ENCODE assay signal across 22 mouse cellular contexts in genomic region chr4:32828385-32829077, GRCm38 (mm10). TPM values are rescaled to one million over a fixed set of nuclear protein-coding genes. Genes with fewer than 3 reads are reported as not detected.
DNase-seq lines count a peak whose midpoint lies in the region; ATAC-seq and TF ChIP-seq lines count a peak whose summit lies in the region.
"Had no signal": no experiment of that assay in that cellular context is flagged by ENCODE, and none has a peak within 500 bp of the region (broad histone marks: within the 10 kb centered on the region; RNA-seq: fewer than 3 reads in every experiment).

No protein-coding gene starts in this region.

- no peak for TF ChIP-seq EP300 in lung, postnatal 0 days (IDR thresholded peaks at IDR 0.05)

- 0 out of 2 replicates have a peak, but pooled peaks have one; percentile 22 for ATAC-seq in limb, embryonic 15.5 days (ENCODE audit: insufficient number of reproducible peaks, low FRiP score, low TSS enrichment, low read depth)
- peak; percentile 82 for ATAC-seq in liver, embryonic 11.5 days (replicated peaks; ENCODE audit: low FRiP score)
- ATAC-seq in liver, embryonic 15.5 days (ENCODE audit: insufficient read depth) = peak; percentile 79
- no peak for ATAC-seq in lung, postnatal 0 days
- ATAC-seq: activated CD4-positive, CD25-positive, alpha-beta regulatory T cell, adult 4 months; forebrain, postnatal 0 days; hindbrain, postnatal 0 days; Patski had no signal

- H3K9ac ChIP-seq in limb, embryonic 15.5 days = no peak overlapping the region
- no peak overlapping the region for H3K9ac ChIP-seq in liver, embryonic 11.5 days (ENCODE audit: low read depth, low read length)
- no peak overlapping the region for H3K9ac ChIP-seq in liver, embryonic 15.5 days
- H3K9ac ChIP-seq in lung, postnatal 0 days (replicated peaks; ENCODE audit: low read depth) = no peak overlapping the region
- H3K9ac ChIP-seq: embryonic facial prominence, embryonic 15.5 days; forebrain, embryonic 12.5 days; forebrain, postnatal 0 days; heart, embryonic 13.5 days; hindbrain, embryonic 12.5 days had no signal

- H3K27ac ChIP-seq in limb, embryonic 15.5 days = no peak overlapping the region
- no peak overlapping the region for H3K27ac ChIP-seq in limb, embryonic 10.5 days
- no peak overlapping the region for H3K27ac ChIP-seq in liver, embryonic 11.5 days (ENCODE audit: low read depth, low read length)
- 0 out of 2 replicates have a peak overlapping the region, but pooled peaks have one; percentile 33 for H3K27ac ChIP-seq in liver, embryonic 15.5 days (replicated peaks)
- no peak overlapping the region for H3K27ac ChIP-seq in lung, postnatal 0 days (ENCODE audit: low read length)
- H3K27ac ChIP-seq: embryonic facial prominence, embryonic 15.5 days; forebrain, embryonic 12.5 days; heart, embryonic 13.5 days; hindbrain, embryonic 12.5 days; hindbrain, postnatal 0 days had no signal

- H3K4me2 ChIP-seq in limb, embryonic 15.5 days = no peak overlapping the region
- H3K4me2 ChIP-seq in liver, embryonic 11.5 days = peak overlapping the region; percentile 47
- H3K4me2 ChIP-seq in liver, embryonic 15.5 days = peak overlapping the region; percentile 46
- no peak overlapping the region for H3K4me2 ChIP-seq in lung, postnatal 0 days (replicated peaks; ENCODE audit: low read depth, low read length)
- H3K4me2 ChIP-seq: embryonic facial prominence, embryonic 15.5 days; forebrain, embryonic 12.5 days; heart, embryonic 13.5 days; hindbrain, embryonic 12.5 days had no signal

- no peaks in the 10 kb centered on the region for H3K36me3 ChIP-seq in limb, embryonic 15.5 days
- no peaks in the 10 kb centered on the region for H3K36me3 ChIP-seq in limb, embryonic 10.5 days
- no peaks in the 10 kb centered on the region for H3K36me3 ChIP-seq in liver, embryonic 11.5 days (ENCODE audit: control insufficient read depth, insufficient read depth, low read length)
- H3K36me3 ChIP-seq in liver, embryonic 15.5 days (replicated peaks) = no peaks in the 10 kb centered on the region
- no peaks in the 10 kb centered on the region for H3K36me3 ChIP-seq in lung, postnatal 0 days (ENCODE audit: insufficient read depth, low read length)
- H3K36me3 ChIP-seq: embryonic facial prominence, embryonic 15.5 days; forebrain, embryonic 12.5 days; heart, embryonic 13.5 days; hindbrain, embryonic 12.5 days had no signal

- H3K9me3 ChIP-seq in limb, embryonic 15.5 days = no peaks in the 10 kb centered on the region
- H3K9me3 ChIP-seq in limb, embryonic 10.5 days (replicated peaks) = no peaks in the 10 kb centered on the region
- no peaks in the 10 kb centered on the region for H3K9me3 ChIP-seq in liver, embryonic 11.5 days (ENCODE audit: control insufficient read depth, low read length)
- no peaks in the 10 kb centered on the region for H3K9me3 ChIP-seq in liver, embryonic 15.5 days (replicated peaks)
- no peaks in the 10 kb centered on the region for H3K9me3 ChIP-seq in lung, postnatal 0 days (ENCODE audit: low read length)
- H3K9me3 ChIP-seq: embryonic facial prominence, embryonic 15.5 days; forebrain, embryonic 12.5 days; heart, embryonic 13.5 days; hindbrain, embryonic 12.5 days had no signal

- no peak for TF ChIP-seq CTCF in lung, postnatal 0 days (IDR thresholded peaks at IDR 0.05)

- H3K4me3 ChIP-seq in limb, embryonic 15.5 days = no peak overlapping the region
- no peak overlapping the region for H3K4me3 ChIP-seq in limb, embryonic 10.5 days
- no peak overlapping the region for H3K4me3 ChIP-seq in liver, embryonic 11.5 days (ENCODE audit: low read depth, low read length)
- no peak overlapping the region for H3K4me3 ChIP-seq in liver, embryonic 15.5 days (replicated peaks)
- H3K4me3 ChIP-seq in lung, postnatal 0 days (ENCODE audit: low read depth, low read length) = no peak overlapping the region
- H3K4me3 ChIP-seq: embryonic facial prominence, embryonic 15.5 days; forebrain, embryonic 12.5 days; heart, embryonic 13.5 days; hindbrain, embryonic 12.5 days had no signal

- 79% methylated on average over 10 of the region's 10 CpGs for WGBS in limb, embryonic 15.5 days
- 84% methylated on average over 10 of the region's 10 CpGs for WGBS in limb, embryonic 10.5 days
- WGBS in liver, embryonic 11.5 days = 57% methylated on average over 10 of the region's 10 CpGs
- 30% methylated on average over 10 of the region's 10 CpGs for WGBS in liver, embryonic 15.5 days (ENCODE audit: insufficient replicate concordance)
- 79% methylated on average over 10 of the region's 10 CpGs for WGBS in lung, postnatal 0 days

- no peak for DNase-seq in limb, embryonic 10.5 days (ENCODE audit: low spot score)
- DNase-seq in liver, embryonic 11.5 days (ENCODE audit: low spot score) = no peak
- no peak for DNase-seq in spleen, adult 12 weeks (ENCODE audit: low spot score)
- no peak for DNase-seq in kidney, postnatal 36 days
- no peak for DNase-seq in lung, postnatal 0 days (ENCODE audit: low spot score)
- DNase-seq: adrenal gland, postnatal 14 days; cerebellum, adult 18-20 months; cerebellum, postnatal 10 days; forebrain, postnatal 0 days; gastrocnemius, postnatal 36 days; heart, adult 11 months; heart, postnatal 36 days had no signal

- no peaks in the 10 kb centered on the region for H3K27me3 ChIP-seq in limb, embryonic 15.5 days
- no peaks in the 10 kb centered on the region for H3K27me3 ChIP-seq in limb, embryonic 10.5 days (ENCODE audit: low read depth, poor library complexity, severe bottlenecking)
- H3K27me3 ChIP-seq in liver, embryonic 11.5 days (replicated peaks; ENCODE audit: control insufficient read depth, insufficient read depth, low read length) = no peaks in the 10 kb centered on the region
- no peaks in the 10 kb centered on the region for H3K27me3 ChIP-seq in liver, embryonic 15.5 days
- no peaks in the 10 kb centered on the region for H3K27me3 ChIP-seq in lung, postnatal 0 days (replicated peaks; ENCODE audit: insufficient read depth, low read length)
- H3K27me3 ChIP-seq: CH12.LX; embryonic facial prominence, embryonic 15.5 days; forebrain, embryonic 12.5 days; heart, embryonic 13.5 days; hindbrain, embryonic 12.5 days; Patski had no signal

- peaks cover 10% of the 10 kb centered on the region for H3K4me1 ChIP-seq in limb, embryonic 15.5 days
- H3K4me1 ChIP-seq in limb, embryonic 10.5 days = peaks cover 33% of the 10 kb centered on the region
- H3K4me1 ChIP-seq in liver, embryonic 11.5 days (replicated peaks; ENCODE audit: control insufficient read depth, insufficient read depth, low read length) = peaks cover 18% of the 10 kb centered on the region
- peaks cover 40% of the 10 kb centered on the region for H3K4me1 ChIP-seq in liver, embryonic 15.5 days (replicated peaks)
- H3K4me1 ChIP-seq in lung, postnatal 0 days (ENCODE audit: insufficient read depth, low read depth, low read length) = no peaks in the 10 kb centered on the region
- H3K4me1 ChIP-seq: embryonic facial prominence, embryonic 15.5 days; hindbrain, embryonic 12.5 days had no signal

RNA-seq across cellular contexts. Expression of gene Lyrm2, which starts 28.5 kb away (rescaled TPM):
- polyA plus RNA-seq in limb, embryonic 15.5 days (2015; fragmentation: Nextera tagmentation; extraction: Ambion mirVana) = 85.4 and 97.6 TPM in 2 replicates
- 85.3 and 94.7 TPM in 2 replicates for polyA plus RNA-seq in limb, embryonic 10.5 days (2016; fragmentation: Nextera tagmentation; extraction: Ambion mirVana)
- 56.7 and 68.0 TPM in 2 replicates for polyA plus RNA-seq in liver, embryonic 11.5 days (2014; fragmentation: Nextera tagmentation; extraction: Ambion mirVana)
- polyA plus RNA-seq in liver, embryonic 15.5 days (2015; fragmentation: Nextera tagmentation; extraction: Ambion mirVana) = 24.4 and 28.7 TPM in 2 replicates
- polyA plus RNA-seq in lung, postnatal 0 days (2015; fragmentation: Nextera tagmentation; extraction: Ambion mirVana) = 92.5 and 95.1 TPM in 2 replicates

Comparison
In these comparisons a context has a peak if more than half of its experiments do, and no peak if none do; other contexts are left out.
1. H3K4me2 ChIP-seq: peak in liver, embryonic 11.5 days (single experiment) and liver, embryonic 15.5 days (single experiment); none in limb, embryonic 15.5 days (single experiment) and lung, postnatal 0 days (single experiment).